Mouse (Mus musculus) brown adipose tissue, adult 24 weeks (tissue): ENCODE data around the gene Glod4. TPM values are rescaled to one million over a fixed set of nuclear protein-coding genes. Genes with fewer than 3 reads are reported as not detected.

ENCODE experiments used
- H3K27ac ChIP-seq: fragments of 200-500 bp; replicated peaks from 2 replicates; pipeline ENCODE4 v1.5.1; 2012; ENCODE audit warnings: low read depth, mild to moderate bottlenecking, low read length
- H3K4me1 ChIP-seq: fragments of 200-500 bp; 2 replicates; pipeline ENCODE4 v1.6.1; 2012; ENCODE audit warnings: low read length, mixed read lengths; ENCODE audit not compliant: control insufficient read depth, insufficient read depth, insufficient read length
- H3K4me3 ChIP-seq: fragments of 200-500 bp; 2 replicates; pipeline ENCODE4 v1.5.1; 2012; ENCODE audit warnings: low read depth, mild to moderate bottlenecking, low read length, moderate library complexity; ENCODE audit not compliant: insufficient read depth
- polyA plus RNA-seq: library from polyadenylated mRNA; stranded (reverse); fragments of >200 nt; gene quantifications from 2 replicates; pipeline ENCODE4 v1.2.4, GENCODE M21; 2012; ENCODE audit not compliant: missing spikeins, insufficient read depth, insufficient read length

Glod4 gene
- polyA plus RNA-seq, 1 experiment: 62.0 TPM

- H3K4me1 ChIP-seq: peaks cover 8% of the 10 kb centered on the region; the same call in 1 of the 2 replicates
- no peak overlapping the region for H3K27ac ChIP-seq
- H3K4me3 ChIP-seq: no peak overlapping the region
These were observed 169.0 kb downstream of the Glod4 start for GRCm38 (mm10) chr11:76074296-76075093.

Other genes starting within 250 kb of the Glod4 start
- gene 1700016K19Rik, start 243.8 kb downstream of the Glod4 start, polyA plus RNA-seq: not detected in 2 replicates
- 35.4 and 39.1 TPM in 2 replicates for gene Rflnb, start 215.9 kb downstream of the Glod4 start, polyA plus RNA-seq
- gene Vps53, start 64.1 kb downstream of the Glod4 start, polyA plus RNA-seq: 21.9 and 22.2 TPM in 2 replicates
- 4.3 and 4.4 TPM in 2 replicates for gene Fam57a, start 64.1 kb downstream of the Glod4 start, polyA plus RNA-seq
- gene Dbil5, start 26.1 kb downstream of the Glod4 start, polyA plus RNA-seq: not detected in 2 replicates
- gene Gemin4, start 26.1 kb downstream of the Glod4 start, polyA plus RNA-seq: not detected in 2 replicates
- gene Mrm3, start within 50 bp of the Glod4 start, polyA plus RNA-seq: 18.2 and 26.8 TPM in 2 replicates
- 2.0 and 3.6 TPM in 2 replicates for gene Nxn, start 155.4 kb upstream of the Glod4 start, polyA plus RNA-seq
- 29.2 and 43.4 TPM in 2 replicates for gene Timm22, start 163.2 kb upstream of the Glod4 start, polyA plus RNA-seq